Mouse (Mus musculus) A20 (cell line): ENCODE measurements around the gene Ppp6r2.

ENCODE experiments used
- DNase-seq: peaks from one replicate; pipeline ENCODE4 v3.0.0-alpha.2; 2011; ENCODE audit warnings: low read depth, low spot score

Gene Ppp6r2

GRCm38 (mm10) chr15:89249063-89249462, 37.7 kb downstream of the Ppp6r2 start:
- no peak for DNase-seq

- DNase-seq, result no peak
These were observed 44.0 kb downstream of the Ppp6r2 start for GRCm38 (mm10) chr15:89255330-89255729.

GRCm38 (mm10) chr15:89258997-89259396, 47.6 kb downstream of the Ppp6r2 start:
- no peak for DNase-seq

- DNase-seq, result no peak
These were observed 53.1 kb downstream of the Ppp6r2 start for GRCm38 (mm10) chr15:89264485-89264884.

GRCm38 (mm10) chr15:89275497-89275896, 64.1 kb downstream of the Ppp6r2 start:
- no peak for DNase-seq

GRCm38 (mm10) chr15:89277366-89277765, 66.0 kb downstream of the Ppp6r2 start:
- DNase-seq, result no peak

GRCm38 (mm10) chr15:89282546-89282945, 71.2 kb downstream of the Ppp6r2 start:
- DNase-seq, result no peak

GRCm38 (mm10) chr15:89284094-89284493, 72.7 kb downstream of the Ppp6r2 start:
- no peak for DNase-seq

- no peak for DNase-seq
These were observed 73.7 kb downstream of the Ppp6r2 start for GRCm38 (mm10) chr15:89285004-89285403.

GRCm38 (mm10) chr15:89285478-89285877, 74.1 kb downstream of the Ppp6r2 start:
- no peak for DNase-seq

GRCm38 (mm10) chr15:89286114-89286513, 74.8 kb downstream of the Ppp6r2 start:
- DNase-seq, result no peak

- no peak for DNase-seq
These were observed 75.2 kb downstream of the Ppp6r2 start for GRCm38 (mm10) chr15:89286582-89286981.

GRCm38 (mm10) chr15:89288227-89288767, 76.9 kb downstream of the Ppp6r2 start:
- DNase-seq, result no peak

GRCm38 (mm10) chr15:89289455-89289854, 78.1 kb downstream of the Ppp6r2 start:
- DNase-seq, result no peak

GRCm38 (mm10) chr15:89291521-89291920, 80.2 kb downstream of the Ppp6r2 start:
- no peak for DNase-seq

GRCm38 (mm10) chr15:89292795-89293194, 81.4 kb downstream of the Ppp6r2 start:
- no peak for DNase-seq

GRCm38 (mm10) chr15:89293778-89294177, 82.4 kb downstream of the Ppp6r2 start:
- DNase-seq, result no peak

GRCm38 (mm10) chr15:89295580-89296165, 84.3 kb downstream of the Ppp6r2 start:
- DNase-seq, result no peak

GRCm38 (mm10) chr15:89296465-89296864, 85.1 kb downstream of the Ppp6r2 start:
- DNase-seq, result no peak

GRCm38 (mm10) chr15:89297695-89298094, 86.3 kb downstream of the Ppp6r2 start:
- no peak for DNase-seq

- DNase-seq, result no peak
These were observed 88.8 kb downstream of the Ppp6r2 start for GRCm38 (mm10) chr15:89300180-89300579.

GRCm38 (mm10) chr15:89300600-89300999, 89.2 kb downstream of the Ppp6r2 start:
- no peak for DNase-seq

GRCm38 (mm10) chr15:89305966-89306365, 94.6 kb downstream of the Ppp6r2 start:
- DNase-seq, result no peak

- DNase-seq, result no peak
These were observed 96.1 kb downstream of the Ppp6r2 start for GRCm38 (mm10) chr15:89307461-89307860.
